Mouse (Mus musculus) G1E (cell line): ENCODE results near the gene Pear1. TPM values are rescaled to one million over a fixed set of nuclear protein-coding genes. Genes with fewer than 3 reads are reported as not detected.
A peak's percentile ranks its signal among the peaks of the same experiment; 100 is the strongest.
"Not testable (repeated sequence)": the region's sequence is repeated elsewhere in the genome, so short reads cannot be mapped to it uniquely, and the experiment has no call there.

Experiments used
- ATAC-seq: 2 replicates; pipeline ENCODE4 v1.8.0; 2016; ENCODE audit warnings: mild to moderate bottlenecking; ENCODE audit not compliant: insufficient number of reproducible peaks, poor library complexity, low FRiP score, severe bottlenecking; ENCODE audit errors: extremely low read depth
- DNase-seq: peaks from one replicate; pipeline ENCODE4 v3.0.0; 2012; ENCODE audit warnings: low spot score
- H3K27me3 ChIP-seq: 2 replicates; pipeline ENCODE4 v1.6.1; 2012; ENCODE audit warnings: mild to moderate bottlenecking, low read length, inconsistent platforms; ENCODE audit not compliant: insufficient read depth
- H3K36me3 ChIP-seq: replicated peaks from 2 replicates; pipeline ENCODE3; 2012; ENCODE audit warnings: mild to moderate bottlenecking, inconsistent platforms
- H3K4me1 ChIP-seq: 2 replicates; pipeline ENCODE4 v1.6.1; 2012; ENCODE audit warnings: low read depth, low read length, inconsistent platforms, mixed read lengths; ENCODE audit not compliant: insufficient read depth
- H3K4me3 ChIP-seq: 2 replicates; pipeline ENCODE4 v1.5.1; 2012; ENCODE audit warnings: low read depth, mild to moderate bottlenecking, inconsistent platforms, low read length, moderate library complexity, mixed read lengths
- H3K9me3 ChIP-seq: replicated peaks from 2 replicates; pipeline ENCODE4 v1.6.1; 2012; ENCODE audit warnings: inconsistent platforms
- CTCF ChIP-seq: IDR thresholded peaks from 2 replicates; pipeline ENCODE4 v1.5.1; 2012; ENCODE audit warnings: low read depth, low read length, inconsistent platforms, mixed read lengths
- GATA1 ChIP-seq: IDR thresholded peaks from 2 replicates; pipeline ENCODE4 v1.6.1; 2012; ENCODE audit warnings: borderline replicate concordance, low read length, inconsistent platforms, mixed read lengths
- GATA2 ChIP-seq: IDR thresholded peaks from 2 replicates; pipeline ENCODE4 v1.6.1; 2012; ENCODE audit warnings: low read depth, low read length, inconsistent platforms, borderline replicate concordance
- POLR2AphosphoS5 ChIP-seq: IDR thresholded peaks from 2 replicates; pipeline ENCODE4 v1.6.1; 2012; ENCODE audit warnings: low read depth, low read length, inconsistent platforms; ENCODE audit not compliant: insufficient replicate concordance
- TAL1 ChIP-seq: conservative IDR thresholded peaks from 2 replicates; pipeline ENCODE4 v1.6.1; 2012; ENCODE audit warnings: low read depth, low read length, inconsistent platforms, mixed read lengths
- polyA plus RNA-seq: library from polyadenylated mRNA; stranded (reverse); fragments of >175 nt; gene quantifications from 2 replicates; pipeline ENCODE4 v1.2.3, GENCODE M21; 2012
- total RNA-seq, 2 experiments: library from RNA; stranded (forward) in 1 of 2; stranded (reverse) in 1 of 2; fragments of 200-1000 nt in 1 of 2; fragments of >200 nt in 1 of 2; fragmentation: Nextera tagmentation in 1 of 2; gene quantifications; 2 replicates each; pipeline ENCODE4 v1.2.3; 2014 to 2017

The Pear1 gene
- not detected in 2 replicates for total RNA-seq (2014; fragmentation: Nextera tagmentation)
- under 0.01 and 0.05 TPM in 2 replicates for total RNA-seq (2017)
- polyA plus RNA-seq: not detected in 2 replicates

- H3K4me3 ChIP-seq, H3K4me1 ChIP-seq, DNase-seq, ATAC-seq, H3K36me3 ChIP-seq, H3K9me3 ChIP-seq: not testable (repeated sequence)
- H3K27me3 ChIP-seq: peaks cover 18% of the 10 kb centered on the region
Measured at GRCm38 (mm10) chr3:87824206-87824605, at the start of gene Pear1. Gene Pear1 (minus strand): TSS chr3:87824306.

GRCm38 (mm10) chr3:87864111-87864510 is 40.0 kb upstream of the Pear1 start:
- peaks cover 91% of the 10 kb centered on the region for H3K36me3 ChIP-seq
- not testable (repeated sequence) for ATAC-seq, DNase-seq

GRCm38 (mm10) chr3:87859813-87860212 is 35.7 kb upstream of the Pear1 start:
- Histone ChIP-seq H3K36me3 (peaks cover 89% of the 10 kb centered on the region), H3K4me1 (peaks cover 11% of the 10 kb centered on the region), H3K27me3 (no peaks in the 10 kb centered on the region), H3K4me3 (no peak overlapping the region), H3K9me3 (no peaks in the 10 kb centered on the region)
- ATAC-seq (0 out of 2 replicates have a peak, but pooled peaks have one; percentile 15), DNase-seq (peak; percentile 62)
- TF ChIP-seq TAL1 (no peak), GATA1 (no peak), CTCF (peak; percentile 76), POLR2AphosphoS5 (no peak)

More at GRCm38 (mm10) chr3:87864111-87864510, 40.0 kb upstream of the Pear1 start:
- H3K27me3 ChIP-seq, H3K9me3 ChIP-seq, H3K4me3 ChIP-seq, H3K4me1 ChIP-seq: not testable (repeated sequence)

- H3K4me1 ChIP-seq: peaks cover 5% of the 10 kb centered on the region; the same call in 1 of the 2 replicates
- no peak for ATAC-seq
- DNase-seq: no peak
- no peaks in the 10 kb centered on the region for H3K9me3 ChIP-seq
- no peak overlapping the region for H3K4me3 ChIP-seq
- peaks cover 71% of the 10 kb centered on the region for H3K36me3 ChIP-seq
- TF ChIP-seq GATA1: no peak
- TF ChIP-seq GATA2: no peak
- no peak for TF ChIP-seq TAL1
- no peak for TF ChIP-seq POLR2AphosphoS5
- no peak for TF ChIP-seq CTCF
- H3K27me3 ChIP-seq: peaks cover 9% of the 10 kb centered on the region
Measured at GRCm38 (mm10) chr3:87857666-87858065, 33.6 kb upstream of the Pear1 start.

- Histone ChIP-seq H3K4me3 (no peak overlapping the region), H3K9me3 (no peaks in the 10 kb centered on the region), H3K27me3 (peaks cover 25% of the 10 kb centered on the region), H3K36me3 (peaks cover 55% of the 10 kb centered on the region), H3K4me1 (peaks cover 5% of the 10 kb centered on the region; the same call in 1 of the 2 replicates)
- DNase-seq (no peak), ATAC-seq (no peak)
- TF ChIP-seq GATA2: no peak
- TF ChIP-seq CTCF: no peak
- TF ChIP-seq POLR2AphosphoS5: no peak
- TF ChIP-seq TAL1: no peak
- TF ChIP-seq GATA1: no peak
Measured at GRCm38 (mm10) chr3:87855936-87856335, 31.8 kb upstream of the Pear1 start.

- Histone ChIP-seq H3K9me3 (no peaks in the 10 kb centered on the region), H3K4me1 (peaks cover 5% of the 10 kb centered on the region; the same call in 1 of the 2 replicates), H3K36me3 (peaks cover 46% of the 10 kb centered on the region), H3K27me3 (peaks cover 33% of the 10 kb centered on the region), H3K4me3 (no peak overlapping the region)
- TF ChIP-seq GATA1 (no peak), GATA2 (no peak), TAL1 (no peak), POLR2AphosphoS5 (no peak), CTCF (no peak)
- ATAC-seq (no peak), DNase-seq (no peak)
Measured at GRCm38 (mm10) chr3:87854795-87855568, 30.9 kb upstream of the Pear1 start.

GRCm38 (mm10) chr3:87849117-87849516 is 25.0 kb upstream of the Pear1 start:
- no peak for DNase-seq
- no peak for TF ChIP-seq GATA1
- no peak for TF ChIP-seq TAL1
- no peak for ATAC-seq
- Histone ChIP-seq H3K9me3 (no peaks in the 10 kb centered on the region), H3K4me1 (no peaks in the 10 kb centered on the region), H3K4me3 (no peak overlapping the region), H3K27me3 (peaks cover 72% of the 10 kb centered on the region), H3K36me3 (no peaks in the 10 kb centered on the region)
